Mouse (Mus musculus) embryonic stem cell, embryonic (primary cell): ENCODE measurements around the gene Itga11.

ENCODE experiments used
- CTCF ChIA-PET, 4 experiments: fragments of 300-600 bp in 2 of 4; fragments of 350-600 bp in 2 of 4; sonication (Branson Sonifier 250); formaldehyde crosslinking; loops; one replicate each; lab custom pipeline; 2022; ENCODE audit warnings: inconsistent platforms in 2 of 4; lab: Charles Lee
- POLR2A ChIA-PET, 4 experiments: fragments of 300-600 bp in 2 of 4; fragments of 350-600 bp in 2 of 4; sonication (Branson Sonifier 250); formaldehyde crosslinking; loops; one replicate each; lab custom pipeline; 2022; ENCODE audit warnings: antibody characterized with exemption in 4 of 4, inconsistent platforms in 1 of 4; lab: Charles Lee

Itga11 gene

DNA sequence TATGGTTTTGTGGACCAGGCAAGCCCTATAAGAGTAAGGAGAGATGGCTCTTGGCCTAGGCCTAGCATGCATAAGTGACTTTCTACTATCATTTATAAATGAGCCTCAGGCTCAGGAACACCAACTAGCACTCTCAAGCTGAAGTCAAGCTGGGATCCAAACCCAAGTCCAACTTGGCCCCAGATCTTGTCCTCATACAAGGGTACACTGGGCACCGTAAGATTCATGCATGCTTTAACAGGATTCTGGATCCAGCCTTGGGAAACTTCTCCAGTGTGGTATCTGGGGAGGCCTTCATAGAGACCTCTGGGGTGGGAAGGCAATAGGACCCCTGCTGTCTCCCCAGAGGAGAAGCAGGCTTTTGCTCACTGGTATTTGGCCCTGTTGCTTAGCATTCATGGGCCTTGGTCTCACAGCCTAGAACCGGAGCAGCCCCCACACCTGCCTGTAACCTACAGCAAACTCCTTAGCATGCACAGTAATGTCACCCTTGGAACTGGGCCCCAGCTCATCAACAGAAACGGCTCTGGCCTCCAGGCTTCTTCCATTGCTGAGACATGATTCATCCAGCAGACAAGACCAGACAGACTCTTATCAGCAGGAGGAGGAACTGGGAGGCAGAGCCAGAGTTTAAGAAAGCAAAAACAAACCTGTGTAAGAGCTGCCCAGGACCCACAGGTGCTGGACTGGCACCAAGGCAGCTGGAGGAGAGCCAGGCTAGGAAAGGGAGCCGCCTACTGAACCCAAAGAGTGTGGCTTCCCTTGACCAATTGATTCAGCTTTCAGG is 140.4 kb downstream of the Itga11 start:
- CTCF ChIA-PET = interaction anchor here (0.6 to 6.2 kb wide), 7 partner anchors 8 to 281 kb away, joined by 3 to 67 read pairs (median 4); partner anchors contain the start of gene Coro2b (in 1 of the 4)
- POLR2A ChIA-PET = interaction anchor here (0.6 to 59.5 kb wide), 14 partner anchors 6 to 357 kb away, joined by 3 to 2072 read pairs (median 6); partner anchors contain the start of genes Cln6 (in 2 of the 4) and Fem1b (in 2 of the 4)

DNA sequence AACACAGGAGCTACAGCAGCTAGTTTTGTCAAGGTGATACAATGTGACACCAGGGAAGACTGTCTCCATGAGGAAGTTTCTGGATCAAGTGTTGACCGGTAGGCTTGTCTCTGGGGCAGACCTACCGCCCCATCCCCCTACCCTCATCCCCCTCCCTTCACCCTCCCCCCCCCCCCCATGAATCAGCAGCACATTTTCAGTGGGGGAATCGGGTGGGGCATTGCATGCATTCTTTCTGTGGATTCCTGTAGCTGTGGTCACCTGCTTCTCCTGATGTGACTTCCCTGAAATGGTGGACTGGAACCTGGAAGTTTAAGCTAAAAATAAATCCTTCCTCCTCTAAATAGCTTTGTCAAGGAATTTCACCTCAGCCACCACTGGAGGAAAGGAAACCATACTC is 141.9 kb downstream of the Itga11 start:
- POLR2A ChIA-PET = interaction anchor here (0.6 to 59.5 kb wide), 32 partner anchors 5 to 924 kb away, joined by 3 to 2072 read pairs (median 5); partner anchors contain the start of genes Cln6 (in 3 of the 4), Fem1b (in 3 of the 4) and Glce (in 2 of the 4)
- CTCF ChIA-PET = interaction anchor here (0.6 to 6.2 kb wide), 13 partner anchors 8 to 952 kb away, joined by 3 to 67 read pairs (median 4); no protein-coding TSS in a partner anchor

DNA sequence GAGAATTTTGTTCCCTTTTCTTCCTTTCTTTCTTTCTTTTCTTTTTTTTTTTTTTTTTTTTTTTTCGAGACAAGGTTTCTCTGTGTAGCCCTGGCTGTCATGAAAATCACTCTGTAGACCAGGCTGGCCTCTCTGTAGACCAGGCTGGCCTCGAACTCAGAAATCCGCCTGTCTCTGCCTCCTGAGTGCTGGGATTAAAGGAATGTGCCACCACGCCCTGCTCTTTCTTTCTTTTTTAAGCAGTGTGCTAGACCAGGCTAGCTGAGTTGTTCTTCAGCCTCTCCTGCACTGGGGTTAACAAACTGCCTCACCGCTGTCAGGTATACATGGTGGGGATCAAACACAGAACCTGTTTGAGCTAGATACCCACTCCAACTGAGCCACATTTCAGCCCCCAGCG is 142.3 kb downstream of the Itga11 start:
- CTCF ChIA-PET = interaction anchor here (0.6 to 6.2 kb wide), 13 partner anchors 7 to 952 kb away, joined by 3 to 67 read pairs (median 5); no protein-coding TSS in a partner anchor

DNA sequence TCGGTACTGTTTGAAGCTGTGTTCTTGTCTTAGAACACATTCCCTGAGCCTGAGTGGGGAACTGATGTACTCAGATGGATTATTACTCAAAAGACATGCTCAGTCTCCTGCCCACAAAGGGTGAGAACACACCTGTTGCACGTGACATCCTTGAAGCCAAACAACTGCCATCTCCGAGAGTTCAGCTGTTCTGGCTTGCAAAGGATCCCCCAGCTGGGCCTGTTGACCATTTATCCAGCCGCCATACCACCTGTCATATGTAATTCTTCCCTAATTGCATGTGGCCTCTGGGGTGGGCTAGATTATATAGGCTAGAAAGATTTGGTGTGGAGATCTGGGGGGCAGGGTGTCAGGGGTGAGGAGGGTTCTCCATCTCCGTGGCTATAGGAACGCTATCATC is 143.2 kb downstream of the Itga11 start:
- CTCF ChIA-PET = interaction anchor here in 1 of 4 experiments (1.6 kb wide), 1 partner anchor 9 kb away, joined by 6 read pairs; the partner anchor contains the start of gene Fem1b
- POLR2A ChIA-PET = interaction anchor here in 3 of 4 experiments (0.7 to 59.5 kb wide), 9 partner anchors 3 to 698 kb away, joined by 3 to 2072 read pairs (median 46); partner anchors contain the start of genes Cln6 (in 3 of the 3), Fem1b (in 2 of the 3) and Glce (in 1 of the 3)

More for the DNA sequence above, 142.3 kb downstream of the Itga11 start:
- POLR2A ChIA-PET = interaction anchor here (0.6 to 59.5 kb wide), 31 partner anchors 4 to 750 kb away, joined by 3 to 2072 read pairs (median 5); partner anchors contain the start of genes Cln6 (in 3 of the 4), Fem1b (in 3 of the 4) and Glce (in 2 of the 4)

DNA sequence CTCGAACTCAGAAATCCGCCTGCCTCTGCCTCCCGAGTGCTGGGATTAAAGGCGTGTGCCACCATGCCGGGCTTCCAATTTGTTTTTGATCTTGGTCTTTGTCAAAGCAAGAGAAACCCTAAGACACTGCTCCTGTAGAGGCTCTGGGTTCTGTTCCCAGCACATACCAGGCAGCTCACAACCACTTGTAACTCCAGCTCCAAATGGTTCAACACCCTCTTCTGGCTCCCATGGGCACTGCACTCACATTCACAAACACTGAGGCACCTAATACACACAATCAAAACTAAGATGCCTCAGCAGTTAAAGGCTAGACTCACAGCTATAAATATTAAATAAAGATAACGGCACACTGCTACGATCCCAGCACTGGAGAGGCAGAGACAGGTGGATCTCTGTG is 144.2 kb downstream of the Itga11 start:
- ChIA-PET CTCF (interaction anchor here in 3 of 4 experiments (0.6 to 1.6 kb wide), 6 partner anchors 8 to 159 kb away, joined by 3 to 6 read pairs (median 4); partner anchors contain the start of gene Fem1b (in 1 of the 3)), POLR2A (interaction anchor here in 3 of 4 experiments (1.1 to 59.5 kb wide), 6 partner anchors 2 to 159 kb away, joined by 4 to 2072 read pairs (median 1585); partner anchors contain the start of genes Fem1b (in 3 of the 3) and Cln6 (in 2 of the 3))

DNA sequence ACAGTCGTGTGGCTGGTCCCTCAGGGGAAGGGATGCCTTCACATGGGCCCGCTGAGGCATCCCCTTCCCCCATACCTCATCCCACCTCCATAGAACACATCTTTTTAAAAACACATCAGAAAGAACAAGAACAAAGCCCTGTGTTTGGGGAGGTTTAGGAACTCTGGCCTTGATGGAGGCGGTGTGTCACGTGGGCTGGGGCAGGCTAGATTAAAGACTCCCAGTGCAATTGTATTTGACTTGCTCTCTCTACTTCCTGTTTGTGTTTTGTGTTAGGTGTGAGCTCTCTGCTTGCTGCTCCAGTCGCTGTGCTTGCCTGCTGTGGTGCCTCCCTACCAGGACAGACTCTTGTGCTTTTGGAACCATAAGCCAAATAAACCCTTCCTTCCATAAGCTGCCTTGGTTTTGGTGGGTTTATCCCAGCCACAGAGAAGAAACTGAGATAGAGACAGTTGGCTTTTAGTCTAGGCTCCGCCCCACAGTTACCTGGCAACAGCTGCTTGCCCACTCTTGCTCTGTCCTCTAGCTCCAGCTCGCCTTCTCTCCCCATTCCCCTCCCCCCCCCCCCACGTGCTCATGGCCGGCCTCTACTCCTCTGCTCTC is 148.3 kb downstream of the Itga11 start:
- POLR2A ChIA-PET = interaction anchor here (0.6 to 59.5 kb wide), 23 partner anchors 2 to 978 kb away, joined by 3 to 2072 read pairs (median 3); partner anchors contain the start of genes Fem1b (in 3 of the 4), Cln6 (in 2 of the 4) and Glce (in 1 of the 4)
- CTCF ChIA-PET = interaction anchor here (0.6 to 1.5 kb wide), 14 partner anchors 8 to 299 kb away, joined by 3 to 9 read pairs (median 4); partner anchors contain the start of genes Fem1b (in 2 of the 4) and Cln6 (in 1 of the 4)

DNA sequence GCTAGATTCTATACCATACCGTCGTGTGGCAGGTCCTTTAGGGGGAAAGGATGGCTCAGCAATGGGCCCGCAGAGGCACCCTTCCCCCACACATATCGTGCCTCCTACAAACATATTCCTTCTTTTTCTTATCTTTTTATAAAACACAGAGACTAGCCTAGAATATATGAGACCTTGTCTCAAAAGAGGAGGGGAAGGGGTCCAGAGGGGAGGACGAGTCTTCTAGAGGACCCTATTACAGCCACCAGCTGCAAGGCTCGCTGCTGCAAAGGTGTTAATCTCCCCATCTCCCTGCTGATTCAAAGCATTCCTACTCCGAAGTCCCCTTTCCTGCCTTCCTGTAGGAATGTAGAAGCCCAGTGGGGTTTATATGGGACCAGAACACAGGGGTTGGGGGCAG is 148.8 kb downstream of the Itga11 start:
- POLR2A ChIA-PET = interaction anchor here (0.6 to 59.5 kb wide), 20 partner anchors 2 to 977 kb away, joined by 3 to 2072 read pairs (median 4); partner anchors contain the start of genes Fem1b (in 3 of the 4), Cln6 (in 2 of the 4) and Glce (in 1 of the 4)
- CTCF ChIA-PET = interaction anchor here (0.6 to 1.5 kb wide), 13 partner anchors 9 to 298 kb away, joined by 3 to 9 read pairs (median 4); partner anchors contain the start of genes Cln6 (in 1 of the 4) and Fem1b (in 1 of the 4)

DNA sequence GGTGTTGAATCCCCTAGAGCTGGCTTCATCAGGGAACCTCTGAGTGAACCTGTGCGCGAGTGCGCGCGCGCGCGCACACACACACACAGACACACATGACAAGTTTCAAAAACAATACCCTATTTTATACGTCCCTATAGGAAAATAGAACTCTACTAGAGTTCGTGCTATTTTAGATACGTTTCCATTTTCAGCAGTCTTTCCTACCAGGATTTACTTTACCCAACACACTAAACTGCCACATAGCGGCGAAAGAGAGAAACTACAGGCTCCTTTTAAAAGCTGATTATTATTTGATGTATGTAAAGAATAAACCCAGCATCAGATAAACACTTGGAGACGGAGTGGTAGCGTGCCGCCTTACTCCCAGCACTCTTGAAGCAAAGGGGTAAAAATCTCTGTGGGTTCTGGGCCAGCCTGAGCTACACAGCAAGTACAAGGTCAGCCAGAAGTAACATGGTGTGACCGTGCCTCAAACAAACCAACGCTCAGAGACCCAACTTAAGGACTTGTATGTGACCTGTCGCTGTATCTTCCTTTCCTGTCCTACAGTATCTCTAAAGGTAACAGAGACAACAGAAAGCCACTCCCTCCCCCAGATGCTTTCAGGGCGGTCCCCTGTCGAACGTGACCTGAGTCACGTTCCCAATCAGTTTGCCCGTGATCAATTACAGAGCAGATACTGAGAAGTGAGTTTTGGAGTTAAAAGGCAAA is 150.5 kb downstream of the Itga11 start:
- POLR2A ChIA-PET = interaction anchor here (0.6 to 59.5 kb wide), 65 partner anchors 4 to 1636 kb away, joined by 3 to 2072 read pairs (median 5); partner anchors contain the start of genes Fem1b (in 4 of the 4), Cln6 (in 3 of the 4), Glce (in 2 of the 4) and Calml4 (in 1 of the 4)

DNA sequence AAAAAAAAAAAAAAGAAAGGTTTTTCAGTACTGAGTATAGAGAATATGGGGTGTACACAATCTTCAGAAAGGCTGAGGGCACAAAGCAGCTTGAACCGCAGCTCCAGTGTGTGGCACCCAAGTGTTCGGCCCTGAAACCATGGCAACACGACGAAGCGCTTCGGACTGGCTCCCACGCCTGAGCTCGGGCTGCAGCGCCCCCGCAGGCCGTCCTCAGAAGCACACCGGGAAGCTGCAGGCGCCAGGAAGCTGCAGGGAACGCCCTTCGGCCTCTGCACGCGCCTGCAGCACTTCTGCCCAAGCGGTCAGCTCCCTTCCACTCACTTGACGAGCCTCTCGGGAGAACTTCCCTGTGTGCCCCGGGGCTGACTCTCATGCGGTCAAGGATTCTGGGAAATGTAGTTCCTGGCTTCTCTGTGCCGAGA is 151.0 kb downstream of the Itga11 start:
- ChIA-PET CTCF (interaction anchor here (0.6 to 2.8 kb wide), 70 partner anchors 8 to 1047 kb away, joined by 3 to 67 read pairs (median 5); partner anchors contain the start of genes Fem1b (in 3 of the 4) and Cln6 (in 2 of the 4)), POLR2A (interaction anchor here (0.5 to 59.5 kb wide), 66 partner anchors 4 to 1637 kb away, joined by 3 to 2072 read pairs (median 4); partner anchors contain the start of genes Cln6 (in 3 of the 4), Fem1b (in 3 of the 4), Glce (in 2 of the 4) and Calml4 (in 1 of the 4))

More for the DNA sequence above, 150.5 kb downstream of the Itga11 start:
- CTCF ChIA-PET = interaction anchor here (0.6 to 2.8 kb wide), 63 partner anchors 8 to 516 kb away, joined by 3 to 67 read pairs (median 5); partner anchors contain the start of genes Fem1b (in 3 of the 4) and Cln6 (in 2 of the 4)

DNA sequence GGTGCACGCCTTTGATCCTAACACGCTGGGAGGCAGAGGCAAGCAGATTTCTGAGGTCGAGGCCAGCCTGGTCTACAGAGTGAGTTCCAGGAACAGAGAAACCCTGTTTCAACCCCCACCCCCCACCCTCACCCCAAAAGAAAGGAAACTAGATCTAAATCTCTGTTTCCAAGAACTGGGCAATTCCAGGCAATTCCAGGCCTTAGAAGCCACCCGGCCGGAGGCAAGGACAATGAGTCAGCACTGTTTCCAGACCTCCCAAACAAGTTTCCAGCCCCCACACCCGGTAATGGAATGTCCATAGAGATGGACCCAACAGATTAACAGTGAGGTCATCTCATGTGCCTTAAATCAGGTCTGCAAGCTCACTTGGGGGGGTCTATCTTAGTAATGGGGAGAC is 152.3 kb downstream of the Itga11 start:
- ChIA-PET CTCF (interaction anchor here in 2 of 4 experiments (0.6 to 2.8 kb wide), 2 partner anchors 12 to 222 kb away, joined by 13 to 67 read pairs; no protein-coding TSS in a partner anchor), POLR2A (interaction anchor here (0.6 to 59.5 kb wide), 20 partner anchors 6 to 973 kb away, joined by 3 to 2072 read pairs (median 6); partner anchors contain the start of genes Fem1b (in 4 of the 4) and Cln6 (in 2 of the 4))
